Mouse (Mus musculus) kidney, adult 2 months (tissue): ENCODE data around the gene Gm20425.

Source experiments
- CTCF ChIP-seq: fragments of 200-500 bp; conservative IDR thresholded peaks from 2 replicates; pipeline ENCODE4 v1.5.1; 2011; ENCODE audit warnings: low read depth, mild to moderate bottlenecking, control low read depth, low read length, moderate library complexity, mixed read lengths; ENCODE audit not compliant: insufficient read depth, insufficient read length
- POLR2A ChIP-seq: fragments of 200-500 bp; IDR thresholded peaks from one replicate; pipeline ENCODE4 v1.6.1; 2011; ENCODE audit warnings: low read depth, low read length, control low read depth

DNA sequence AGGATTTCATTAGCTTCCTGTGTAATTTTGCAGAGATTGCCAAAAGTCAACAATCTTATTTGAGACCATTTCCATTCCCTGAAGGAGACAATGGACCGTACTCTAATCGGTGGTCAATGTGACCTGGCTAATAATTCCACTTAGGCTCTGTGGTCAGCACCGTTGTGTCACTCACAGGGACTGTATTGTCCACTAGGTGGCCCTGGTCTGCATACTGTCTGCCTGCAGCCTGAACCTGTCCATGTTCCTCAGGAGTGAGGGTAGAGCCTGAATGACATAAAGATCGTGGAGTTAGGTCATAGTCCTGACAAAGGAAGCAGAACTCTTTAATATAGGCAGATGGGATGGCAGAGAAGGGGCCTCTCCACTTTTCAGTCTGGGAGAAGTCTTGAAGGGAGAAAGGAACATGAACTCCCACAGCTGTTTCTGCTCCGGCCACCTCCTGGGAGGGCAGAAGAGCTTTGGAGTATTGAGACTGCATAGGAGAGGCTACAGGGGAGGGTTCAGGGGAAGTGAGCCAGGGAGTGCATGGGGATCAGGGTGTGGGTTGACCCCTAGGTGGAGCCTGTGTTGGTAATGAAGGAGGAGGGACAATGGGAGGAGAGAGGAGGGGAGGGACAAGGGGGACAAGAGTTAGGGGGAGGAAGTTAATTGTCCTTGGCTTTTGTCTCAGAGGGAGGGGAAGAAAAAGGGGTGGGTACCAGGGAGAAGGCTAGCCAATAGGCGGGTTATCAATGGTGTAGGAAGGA, 55.2 kb downstream of the Gm20425 start:
- TF ChIP-seq CTCF (peak; percentile 86), POLR2A (no peak)
